Mouse (Mus musculus): ENCODE data around the gene Fbxl17.

The Fbxl17 gene

GRCm38 (mm10) chr17:63217016-63217415 lies 282.8 kb downstream of the Fbxl17 start:
- in situ Hi-C loops (cut with MboI), result no loop called here

DNA sequence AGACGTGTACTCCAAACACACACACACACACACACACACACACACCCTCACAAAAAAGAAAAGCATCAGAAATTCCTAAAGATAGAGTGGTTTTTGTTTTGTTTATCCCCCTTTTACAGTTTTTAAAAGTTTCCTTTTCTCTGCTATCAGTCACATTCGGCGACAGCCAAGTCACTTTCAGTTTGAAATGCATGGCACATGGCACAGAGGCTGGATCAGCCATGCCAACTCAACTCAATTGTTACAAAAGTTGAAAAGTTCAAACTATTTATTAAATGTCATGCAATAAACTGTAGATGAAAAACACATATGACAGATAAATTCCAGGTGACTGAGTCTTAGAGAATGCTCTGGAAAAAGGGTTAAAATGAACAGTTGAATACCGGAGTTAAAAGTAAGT lies 287.8 kb downstream of the Fbxl17 start:
- in situ Hi-C loops (cut with MboI), result no loop called here

DNA sequence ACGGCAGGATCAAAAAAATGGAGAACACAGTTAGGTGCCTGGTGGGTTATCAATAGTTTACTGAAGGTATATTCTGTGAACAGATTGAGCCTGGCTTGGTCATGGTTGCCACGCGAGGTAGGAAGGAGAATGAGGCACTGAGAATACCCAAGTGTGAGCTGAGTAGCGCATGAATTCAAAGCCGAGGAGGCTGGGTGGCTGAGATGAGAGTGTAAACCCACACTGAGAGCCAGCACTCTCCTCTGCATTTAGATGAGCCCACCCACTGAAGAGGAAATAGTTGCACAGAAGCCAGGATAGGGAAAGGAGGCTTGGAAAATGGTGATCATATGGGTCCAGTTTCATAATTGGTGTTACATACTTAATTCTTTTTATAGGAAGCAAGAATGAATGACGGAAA lies 290.7 kb downstream of the Fbxl17 start:
- in situ Hi-C loops (cut with MboI), result no loop called here

DNA sequence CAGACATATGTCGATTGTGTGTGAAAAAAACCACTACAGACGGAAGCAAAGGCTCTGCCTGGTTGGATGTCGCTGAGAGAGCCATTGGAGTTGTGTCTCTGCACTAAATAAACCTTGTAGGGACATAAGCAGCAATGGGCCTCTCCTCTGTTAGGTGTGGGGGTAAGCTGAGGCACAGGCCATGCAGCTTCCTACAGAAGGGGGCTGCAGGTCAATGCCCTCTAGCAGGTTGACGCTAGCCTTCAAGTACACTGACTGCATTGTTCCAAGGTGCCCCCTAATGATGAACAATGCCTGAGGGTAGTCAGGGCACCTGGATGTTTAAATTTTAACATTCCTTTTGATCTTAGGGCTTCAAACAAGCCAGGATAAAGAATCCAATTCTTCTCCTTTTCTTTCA lies 291.5 kb downstream of the Fbxl17 start:
- in situ Hi-C loops (cut with MboI), result no loop called here

DNA sequence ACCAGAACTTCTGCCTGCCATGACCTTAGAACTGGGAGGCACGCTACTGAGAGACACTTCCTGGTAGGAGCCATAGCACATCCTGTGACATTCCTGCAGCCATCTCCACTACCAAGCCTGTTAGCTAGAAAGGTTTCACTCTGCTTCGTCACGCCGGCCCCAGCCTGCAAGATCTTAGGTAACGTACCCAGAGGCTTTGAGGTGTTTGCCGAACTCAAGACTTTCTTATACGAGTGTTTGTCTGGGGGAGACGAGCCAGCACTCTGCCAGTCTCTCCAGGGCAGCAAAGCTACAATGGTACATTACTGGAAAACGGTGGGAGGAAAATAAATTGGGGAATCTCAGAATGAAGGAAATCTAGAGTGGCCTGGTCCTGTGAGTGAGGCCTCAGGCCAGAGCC lies 292.1 kb downstream of the Fbxl17 start:
- in situ Hi-C loops (cut with MboI), result no loop called here

DNA sequence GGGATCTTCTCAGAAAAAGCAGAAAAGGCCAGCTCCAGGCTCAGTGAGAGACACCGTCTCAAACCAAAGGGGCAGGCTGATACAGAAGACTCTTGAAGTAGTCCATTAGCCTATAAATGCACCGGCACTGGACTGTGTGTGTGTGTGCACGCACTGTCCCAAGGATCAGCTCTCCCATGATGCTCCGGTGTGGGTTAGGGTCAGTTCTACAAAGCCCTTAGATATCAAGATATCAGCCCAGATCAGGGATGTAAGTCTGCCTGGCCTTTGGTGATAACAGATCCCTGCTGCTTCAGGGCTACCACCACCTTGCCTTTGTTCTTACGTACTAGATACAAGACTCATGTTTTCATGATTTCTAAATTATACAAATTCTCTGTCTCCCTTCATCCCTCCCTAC lies 294.5 kb downstream of the Fbxl17 start:
- in situ Hi-C loops (cut with MboI), result no loop called here

DNA sequence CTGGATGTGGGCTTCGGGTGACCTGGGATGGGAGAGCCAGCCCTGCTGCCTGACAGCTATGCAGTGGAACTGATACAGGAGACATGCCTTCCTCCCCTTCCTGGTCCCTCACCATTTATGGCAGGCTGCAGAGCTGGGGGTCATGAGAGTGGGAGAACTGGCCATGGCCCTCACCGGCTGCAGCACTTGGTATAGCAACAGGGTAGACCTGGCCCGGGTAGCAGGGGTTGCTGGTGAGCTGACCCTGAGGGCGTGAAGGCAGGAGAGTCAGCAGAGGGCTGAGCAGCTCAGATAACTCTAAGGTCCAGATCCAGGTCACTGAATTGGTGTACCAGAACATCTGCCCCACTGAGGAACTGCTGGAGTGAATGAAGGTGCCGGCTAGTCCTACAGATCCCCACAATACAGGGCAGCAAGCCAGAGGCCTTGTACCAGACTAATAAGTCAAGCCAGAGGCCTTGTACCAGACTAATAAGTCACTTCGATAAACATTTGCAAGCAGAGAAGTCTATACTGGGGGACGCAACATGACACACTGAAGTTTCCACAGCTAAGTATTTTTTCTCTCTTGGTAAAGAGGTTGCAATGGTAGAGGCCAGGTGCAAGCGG lies 296.1 kb downstream of the Fbxl17 start:
- in situ Hi-C loops (cut with MboI), result no loop called here

DNA sequence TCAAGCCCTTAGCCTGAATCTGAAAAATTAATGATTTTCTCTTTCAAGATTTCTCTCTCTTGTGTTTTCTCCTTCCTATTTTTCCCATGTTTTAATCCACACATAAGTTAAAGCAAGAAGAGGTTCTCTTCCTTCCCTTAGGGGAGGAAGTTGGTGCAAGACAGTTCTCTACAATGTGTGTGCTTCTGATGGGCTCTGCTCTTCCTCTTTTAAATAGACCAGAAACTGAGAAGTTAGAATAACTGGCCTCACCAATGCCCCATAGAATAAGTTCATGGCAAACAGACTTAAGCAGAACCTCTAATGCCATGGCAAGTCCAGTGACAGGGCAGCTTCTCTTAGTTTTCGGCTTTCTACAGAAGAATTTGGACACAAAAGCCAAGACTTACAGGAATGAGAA lies 301.1 kb downstream of the Fbxl17 start:
- in situ Hi-C loops (cut with MboI), result no loop called here

DNA sequence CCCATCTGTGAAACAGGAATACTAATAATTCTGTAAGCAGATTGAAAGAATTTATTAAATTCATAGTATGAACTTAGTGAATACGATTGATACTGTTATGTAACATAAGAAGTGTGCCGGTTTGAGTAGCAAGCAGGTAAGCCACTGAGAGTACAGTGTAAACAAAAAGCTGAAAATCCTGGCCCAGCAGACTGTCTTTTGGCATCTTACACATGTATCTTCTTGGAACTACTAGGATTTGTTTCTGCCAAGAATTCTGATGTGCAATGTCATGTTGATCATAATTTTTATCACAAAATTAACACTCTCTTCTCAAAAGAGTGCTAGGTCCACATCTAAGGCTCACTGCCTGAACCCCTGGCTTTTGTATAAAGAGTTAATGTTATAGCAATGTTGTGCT lies 304.3 kb downstream of the Fbxl17 start:
- in situ Hi-C loops (cut with MboI), result no loop called here

- in situ Hi-C loops (cut with MboI), result no loop called here
Observed at GRCm38 (mm10) chr17:63193196-63193595, 306.6 kb downstream of the Fbxl17 start.

DNA sequence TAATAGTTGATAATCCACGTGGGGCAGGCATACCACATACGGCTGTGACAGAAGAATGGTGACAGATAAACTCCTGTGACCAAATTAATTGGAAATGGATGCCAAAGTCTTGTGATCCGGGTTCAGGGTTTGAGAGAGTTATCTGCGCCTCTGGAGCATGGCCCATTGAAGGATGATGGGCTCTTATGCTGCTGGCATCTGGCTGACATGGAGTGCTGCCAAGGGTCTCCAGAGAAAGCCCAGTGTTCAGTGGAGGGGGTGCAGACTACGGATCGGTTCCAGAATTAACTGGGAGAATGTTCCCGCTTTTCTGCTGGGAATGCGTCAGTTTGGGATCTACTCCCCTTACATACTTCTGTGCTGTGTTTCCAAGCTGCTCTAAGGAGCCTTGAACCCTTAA lies 308.5 kb downstream of the Fbxl17 start:
- in situ Hi-C loops (cut with MboI), result no loop called here

DNA sequence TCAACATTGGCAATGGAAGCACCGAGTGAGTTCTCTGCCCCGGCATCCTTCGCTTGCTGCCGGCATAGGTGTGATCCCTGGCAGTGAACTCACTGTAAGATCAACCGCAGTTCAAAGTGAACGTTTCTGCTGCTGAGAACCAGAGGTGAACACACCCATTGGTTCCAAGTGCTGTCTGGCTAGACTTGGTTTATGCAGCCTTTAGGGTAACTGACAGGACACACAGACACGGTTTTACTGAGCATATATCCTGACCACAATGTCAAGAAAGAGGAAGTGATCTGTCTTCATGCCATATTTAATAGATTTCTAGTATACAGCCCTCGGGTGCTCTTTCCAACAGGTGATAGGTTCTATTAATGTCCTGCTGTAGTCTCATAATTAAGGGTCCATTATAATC lies 310.5 kb downstream of the Fbxl17 start:
- in situ Hi-C loops (cut with MboI), result no loop called here

- in situ Hi-C loops (cut with MboI), result no loop called here
Observed at GRCm38 (mm10) chr17:63185531-63185930, 314.3 kb downstream of the Fbxl17 start.

- in situ Hi-C loops (cut with MboI), result no loop called here
Observed at GRCm38 (mm10) chr17:63184844-63185504, 314.8 kb downstream of the Fbxl17 start.

- in situ Hi-C loops (cut with MboI), result no loop called here
Observed at GRCm38 (mm10) chr17:63183431-63183830, 316.4 kb downstream of the Fbxl17 start.

DNA sequence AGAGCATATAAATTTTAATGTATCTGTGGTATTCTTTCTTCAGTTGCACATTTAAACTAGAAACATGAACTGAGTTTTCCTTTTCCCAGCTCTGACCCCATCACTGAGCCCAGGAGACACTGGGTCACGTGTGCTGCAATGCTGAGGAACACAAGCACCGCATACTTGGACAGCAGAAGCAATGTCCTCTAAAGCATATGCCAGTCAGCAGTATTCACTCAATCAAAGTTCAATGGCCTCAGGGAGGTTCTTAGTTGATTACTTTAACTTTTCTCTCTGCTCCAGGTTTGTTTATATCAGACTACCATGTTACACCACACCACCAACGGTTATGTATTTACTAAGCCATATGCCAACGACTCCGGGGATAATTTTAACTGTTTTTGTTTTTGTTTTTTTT lies 318.2 kb downstream of the Fbxl17 start:
- in situ Hi-C loops (cut with MboI), result no loop called here

DNA sequence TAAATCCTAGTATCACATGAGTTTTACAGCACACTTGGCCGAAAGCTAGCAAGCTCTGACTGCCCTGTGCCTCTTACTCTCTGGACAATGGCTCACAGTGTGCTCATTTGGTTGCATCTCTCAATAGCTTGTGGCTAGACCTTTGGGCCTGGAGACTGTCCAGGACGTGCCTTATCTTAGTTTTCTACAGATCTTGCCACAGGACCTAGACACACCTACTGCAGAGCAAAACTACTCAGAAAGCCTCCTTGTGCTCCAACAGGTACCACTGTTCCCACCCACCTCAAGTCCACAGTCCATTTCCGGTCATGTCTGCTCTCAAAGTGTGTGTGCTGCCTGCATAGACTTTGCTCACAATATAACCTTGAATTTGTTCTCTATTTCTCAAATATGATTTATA lies 319.8 kb downstream of the Fbxl17 start:
- in situ Hi-C loops (cut with MboI), result no loop called here

GRCm38 (mm10) chr17:63178331-63178730 lies 321.5 kb downstream of the Fbxl17 start:
- in situ Hi-C loops (cut with MboI), result no loop called here

DNA sequence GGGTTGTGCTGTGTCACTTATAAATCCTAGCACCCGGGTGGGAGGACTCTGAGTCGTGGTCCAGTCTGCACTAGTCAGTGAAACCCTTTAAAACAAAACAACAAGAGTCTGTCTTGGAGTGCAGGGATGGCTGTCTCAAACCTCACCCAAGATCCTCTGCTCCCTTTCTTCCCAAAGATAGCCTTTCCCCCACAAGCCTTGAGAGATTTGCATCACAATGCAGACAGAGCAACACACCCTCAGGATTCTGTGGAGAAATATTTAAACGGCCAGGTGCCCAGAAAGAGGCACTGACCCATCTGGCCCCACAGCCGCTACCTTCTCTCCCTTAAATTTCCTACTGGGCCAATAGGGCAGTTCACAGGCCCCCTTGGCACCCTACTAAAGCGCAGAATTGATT lies 323.4 kb downstream of the Fbxl17 start:
- in situ Hi-C loops (cut with MboI), result no loop called here

DNA sequence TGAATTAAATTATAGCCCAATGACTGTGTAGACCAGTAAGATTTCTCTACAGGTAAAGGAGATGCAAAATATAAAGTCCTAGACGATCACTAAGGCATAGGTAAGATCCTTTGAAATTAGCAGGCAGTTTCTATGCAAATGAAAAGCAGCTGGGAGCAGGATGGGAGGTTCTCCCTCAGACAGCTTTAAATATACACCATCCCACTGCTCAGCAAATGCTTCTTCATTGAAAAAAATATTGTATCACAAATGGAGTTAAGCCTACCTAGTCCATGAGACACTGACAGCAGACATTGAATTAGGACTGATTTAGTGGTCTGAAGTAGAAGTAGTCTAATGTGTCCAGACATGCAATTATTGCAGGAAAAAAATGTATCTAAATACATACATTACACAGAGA lies 327.1 kb downstream of the Fbxl17 start:
- in situ Hi-C loops (cut with MboI), result no loop called here

DNA sequence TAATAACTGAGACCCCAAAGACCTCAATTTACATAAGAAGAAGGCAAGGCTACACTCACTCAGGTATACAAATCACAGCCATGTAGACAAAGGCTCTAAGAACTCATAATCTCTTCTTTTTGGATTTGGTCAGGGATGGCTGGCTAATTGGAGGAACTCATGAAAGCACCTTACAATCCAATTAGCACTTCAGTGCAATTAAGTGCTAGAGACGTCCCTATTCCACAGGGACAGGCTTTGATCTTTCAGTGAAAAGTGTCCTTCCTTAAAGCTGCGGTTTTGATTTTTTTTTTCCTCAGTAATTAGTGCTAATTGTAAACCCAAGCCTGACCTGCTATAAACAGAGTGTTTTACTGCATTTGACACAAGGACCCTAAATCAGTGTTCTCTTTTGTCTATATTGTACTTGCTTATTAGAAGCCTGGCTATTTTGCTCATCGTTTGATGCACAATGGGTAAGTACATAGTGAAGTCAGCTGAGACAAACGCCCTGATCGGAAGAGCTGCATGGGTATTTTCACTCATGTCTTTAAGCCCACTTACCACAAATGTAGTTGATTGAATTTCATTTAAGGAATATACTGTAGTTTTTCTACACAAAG lies 327.8 kb downstream of the Fbxl17 start:
- in situ Hi-C loops (cut with MboI), result no loop called here

DNA sequence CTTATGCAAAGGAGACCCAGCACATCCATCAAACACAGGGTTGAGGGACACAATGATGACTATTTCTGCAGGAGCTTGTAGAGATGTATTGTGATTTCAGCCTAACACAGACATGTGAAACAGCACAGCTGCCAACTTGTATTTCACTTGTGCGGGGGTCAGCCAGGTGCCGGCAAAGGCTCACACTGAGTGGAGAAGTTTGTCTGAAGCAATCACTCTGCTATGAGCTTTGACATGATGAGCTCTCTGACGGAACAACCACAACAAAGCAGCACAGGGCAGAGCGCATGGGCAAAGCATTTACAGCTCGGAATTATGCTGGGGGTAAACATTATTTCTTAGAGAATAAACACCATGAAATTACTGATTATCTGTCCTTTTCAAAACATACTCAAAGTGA lies 328.6 kb downstream of the Fbxl17 start:
- in situ Hi-C loops (cut with MboI), result no loop called here

- in situ Hi-C loops (cut with MboI), result no loop called here
Observed at GRCm38 (mm10) chr17:63168019-63168788, 331.6 kb downstream of the Fbxl17 start.

Data from mature B cell (primary cell).